Mouse (Mus musculus) gastrocnemius, postnatal 14 days (tissue): ENCODE measurements around the gene Ppdpf. TPM values are rescaled to one million over a fixed set of nuclear protein-coding genes. Genes with fewer than 3 reads are reported as not detected.

ENCODE experiments used
- DNase-seq: peaks from one replicate; pipeline ENCODE4 v3.0.0; 2021; ENCODE audit warnings: mixed read lengths
- intact Hi-C: fragments of 180-260 bp; cut with DNase I; formaldehyde crosslinking; loops from one replicate; pipeline ENCODE4 v1.15.1; 2025; ENCODE audit warnings: low total_unique reads
- total RNA-seq, 2 experiments: library from RNA; stranded (reverse); gene quantifications; 2 replicates each; pipeline ENCODE4 v1.2.3; 2021

Ppdpf gene
- total RNA-seq, 2 experiments from 2014 or later = 52.9 to 58.5 TPM

- no peak for DNase-seq
- intact Hi-C loops = no loop called here
Measured at GRCm38 (mm10) chr2:181206118-181206517, 19.1 kb downstream of the Ppdpf start.

- intact Hi-C loops = no loop called here
- no peak for DNase-seq
Measured at GRCm38 (mm10) chr2:181212389-181213020, 25.5 kb downstream of the Ppdpf start.

DNA sequence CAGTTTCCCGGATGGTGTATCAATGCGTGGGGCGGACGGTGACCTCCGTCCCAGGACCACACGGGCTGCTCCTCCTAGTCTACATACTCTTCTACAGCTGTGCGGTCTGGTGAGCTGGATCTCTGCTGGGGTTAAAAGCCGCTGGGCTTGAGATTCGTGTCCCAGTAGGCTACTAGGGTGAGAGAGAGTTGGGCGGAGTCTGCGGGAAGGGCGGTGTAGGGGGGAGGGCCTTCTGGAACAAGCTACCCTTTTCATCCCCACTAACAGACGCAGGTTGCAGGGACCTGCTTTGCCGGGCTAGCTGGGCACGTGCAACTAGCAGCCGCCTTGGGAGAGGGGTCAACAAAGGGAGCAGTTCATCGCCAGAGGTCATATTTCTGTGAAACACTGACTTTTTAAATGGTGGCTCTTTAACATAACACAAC is 26.0 kb downstream of the Ppdpf start, which contains the start of gene Srms:
TSS of gene Srms (minus strand) at position 165 of the 425 bp plus-strand sequence.
- intact Hi-C loops = no loop called here
- no peak for DNase-seq

DNA sequence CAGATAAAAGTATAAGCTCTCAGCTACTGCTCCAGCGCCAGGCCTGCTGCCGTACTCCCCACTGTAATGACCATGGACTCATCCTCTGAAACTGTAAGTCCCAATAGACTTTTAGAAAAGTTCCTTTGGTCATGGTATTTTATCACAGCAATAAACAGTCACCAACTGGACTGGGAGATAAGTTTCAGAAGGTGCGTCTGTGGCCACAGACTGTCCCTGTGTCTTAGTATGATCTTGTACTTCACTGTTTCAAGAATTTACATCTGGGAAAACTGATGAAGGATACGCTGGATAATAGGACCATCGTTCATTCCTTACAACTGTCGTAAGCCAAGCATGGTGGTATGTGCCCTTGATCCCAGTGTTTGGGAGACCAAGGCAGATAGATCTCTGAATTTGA is 29.0 kb downstream of the Ppdpf start:
- DNase-seq = no peak
- intact Hi-C loops = no loop called here

- intact Hi-C loops = no loop called here
- no peak for DNase-seq
Measured at GRCm38 (mm10) chr2:181218881-181219485, 31.9 kb downstream of the Ppdpf start.

GRCm38 (mm10) chr2:181219538-181220216 is 32.6 kb downstream of the Ppdpf start, which contains the start of gene Fndc11:
Fndc11 (plus strand) TSS chr2:181220013.
- intact Hi-C loops = no loop called here
- peak; percentile 75 for DNase-seq

- intact Hi-C loops = no loop called here
- no peak for DNase-seq
Measured at GRCm38 (mm10) chr2:181220361-181220760, 33.3 kb downstream of the Ppdpf start.

DNA sequence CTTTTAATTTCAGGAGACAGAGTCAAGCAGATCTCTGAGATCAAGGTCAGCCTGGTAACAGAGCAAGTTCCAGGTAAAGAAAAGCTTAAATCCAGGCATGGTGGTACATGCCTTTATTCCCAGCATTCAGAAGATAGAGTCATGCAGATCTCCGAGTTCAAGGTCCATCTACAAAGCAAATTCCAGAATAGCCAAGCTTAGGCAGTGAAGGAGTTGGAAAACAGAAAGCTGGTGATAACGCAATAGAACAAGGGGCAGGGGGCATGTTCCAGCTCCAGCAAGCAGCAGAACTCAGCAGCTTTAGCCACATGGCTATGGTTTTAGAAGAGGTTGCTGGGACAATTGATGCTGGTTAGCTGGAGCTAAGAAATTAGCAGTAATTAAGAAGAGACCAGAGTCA is 37.9 kb downstream of the Ppdpf start:
- DNase-seq = no peak
- intact Hi-C loops = no loop called here

- DNase-seq = no peak
- intact Hi-C loops = no loop called here
Measured at GRCm38 (mm10) chr2:181227122-181227521, 40.1 kb downstream of the Ppdpf start.

DNA sequence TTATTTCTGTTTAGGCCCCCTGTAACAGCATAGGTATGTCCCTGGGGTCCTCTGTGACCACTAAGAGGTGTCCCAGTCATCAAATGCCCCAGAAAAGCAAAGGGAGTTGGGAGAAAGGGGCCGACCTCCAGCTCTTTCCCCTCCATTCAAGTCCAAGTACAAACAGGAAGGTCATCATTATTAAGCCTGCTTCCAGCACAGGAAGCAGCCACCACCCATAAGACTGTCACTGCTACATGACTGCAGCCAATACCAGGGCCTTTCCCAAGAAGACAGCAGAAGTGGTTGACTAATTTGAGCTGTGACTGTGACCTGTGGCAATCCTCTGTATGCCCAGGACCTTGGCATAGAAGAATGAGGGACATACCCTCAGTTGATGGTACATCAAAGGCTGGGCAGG is 41.3 kb downstream of the Ppdpf start:
- DNase-seq = no peak
- intact Hi-C loops = no loop called here

DNA sequence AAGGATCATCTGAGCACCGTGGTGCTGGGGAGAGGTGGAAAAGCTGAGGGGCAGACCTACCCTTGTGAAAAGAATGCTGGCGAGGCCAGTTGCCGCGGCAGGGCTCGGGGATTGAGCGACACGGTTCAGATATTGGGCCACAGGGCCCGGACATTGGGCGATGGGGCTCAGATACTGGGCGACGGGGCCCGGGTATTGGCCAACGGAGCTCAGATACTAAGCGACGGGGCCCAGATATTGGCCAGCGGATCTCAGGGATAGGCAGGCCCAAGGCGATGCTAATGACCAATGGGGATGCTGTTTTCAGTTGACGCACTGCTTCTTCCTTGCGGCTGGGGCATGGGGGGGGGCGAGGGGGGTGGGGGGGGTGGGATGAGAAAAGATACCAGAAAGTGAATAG is 44.1 kb downstream of the Ppdpf start:
- DNase-seq = no peak
- intact Hi-C loops = no loop called here

- intact Hi-C loops = no loop called here
- no peak for DNase-seq
Measured at GRCm38 (mm10) chr2:181233443-181233842, 46.4 kb downstream of the Ppdpf start.

- DNase-seq = no peak
- intact Hi-C loops = no loop called here
Measured at GRCm38 (mm10) chr2:181234680-181235079, 47.6 kb downstream of the Ppdpf start.

GRCm38 (mm10) chr2:181235681-181236566 is 48.9 kb downstream of the Ppdpf start:
- intact Hi-C loops = no loop called here
- DNase-seq = no peak

DNA sequence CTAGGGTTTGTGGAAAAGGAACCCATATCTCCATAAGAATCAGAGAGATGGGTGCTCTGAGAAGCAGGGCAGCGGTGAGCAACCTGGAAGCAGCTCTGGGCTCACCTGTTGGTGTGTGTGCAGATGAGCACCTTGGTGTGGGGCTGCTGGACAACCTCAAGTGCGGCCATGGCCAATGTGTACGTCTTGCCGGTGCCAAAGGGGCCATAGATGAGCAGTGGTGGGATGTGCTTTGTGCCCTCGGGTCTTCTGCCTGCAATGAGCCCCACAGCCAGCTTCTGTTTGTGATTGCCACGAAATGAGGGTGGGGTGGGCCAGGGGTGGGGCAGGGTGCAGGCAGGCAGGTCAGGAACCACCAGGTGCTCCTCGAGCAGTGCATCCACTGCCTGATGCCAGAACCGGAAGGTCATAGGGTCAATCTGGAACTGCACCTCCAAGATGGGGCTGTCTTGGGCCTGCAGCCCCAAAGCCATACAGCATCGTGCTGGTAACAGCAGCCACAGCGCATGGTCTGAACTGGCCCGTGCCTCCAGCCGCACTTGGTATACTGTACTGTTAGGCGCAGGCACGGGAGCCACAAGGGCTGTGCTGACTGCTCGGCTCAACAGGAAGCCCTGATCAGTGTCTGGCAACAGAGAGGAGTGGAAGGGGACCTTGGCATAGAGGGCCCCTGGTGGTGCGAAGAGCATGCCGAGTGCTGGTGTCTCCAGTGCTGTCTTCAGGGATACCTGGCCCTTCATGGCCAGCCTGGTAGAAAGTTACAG is 50.4 kb downstream of the Ppdpf start:
- DNase-seq = no peak
- intact Hi-C loops = no loop called here

GRCm38 (mm10) chr2:181238091-181238610 is 51.1 kb downstream of the Ppdpf start:
- no peak for DNase-seq
- intact Hi-C loops = no loop called here
